Mouse (Mus musculus): Measurements from ENCODE around the gene Sept6. TPM values are rescaled to one million over a fixed set of nuclear protein-coding genes. Genes with fewer than 3 reads are reported as not detected.

The Sept6 gene
- total RNA-seq, 2 experiments from 2014 or later = 5.1 to 5.6 TPM

GRCm38 (mm10) chrX:36874178-36874696, 117.4 kb downstream of the Sept6 start:
- DNase-seq = peak; percentile 84 to 88
- intact Hi-C loops (cut with DNase I) = loop anchor here (2.0 kb wide), 1 partner anchor 77 kb away; no protein-coding TSS in a partner anchor

- intact Hi-C loops (cut with DNase I) = loop anchor here (2.0 kb wide), 1 partner anchor 77 kb away; no protein-coding TSS in a partner anchor
- no peak for DNase-seq
These were observed 117.8 kb downstream of the Sept6 start, which contains the start of the genes Ube2a and C330007P06Rik for GRCm38 (mm10) chrX:36873765-36874164. Gene Ube2a, plus strand, starts transcription at chrX:36873900. Gene C330007P06Rik, minus strand, starts transcription at chrX:36874111.

- intact Hi-C loops (cut with DNase I) = no loop called here
- no peak for DNase-seq
These were observed 121.2 kb downstream of the Sept6 start for GRCm38 (mm10) chrX:36870372-36870771.

GRCm38 (mm10) chrX:36864609-36865328, 126.8 kb downstream of the Sept6 start:
- no peak for DNase-seq
- intact Hi-C loops (cut with DNase I) = no loop called here

- intact Hi-C loops (cut with DNase I) = no loop called here
These were observed 127.6 kb downstream of the Sept6 start for GRCm38 (mm10) chrX:36863766-36864608.

More at GRCm38 (mm10) chrX:36863766-36864608, 127.6 kb downstream of the Sept6 start:
- peak; percentile 79 to 83 for DNase-seq

Other genes with a start within 250 kb of the Sept6 start
- gene Slc25a43, start 248.1 kb downstream of the Sept6 start, total RNA-seq (2021) = under 1 TPM; 0.44 to 0.49 TPM
- 100 to 1,000 TPM; 374 to 455 TPM for gene Slc25a5, start 196.1 kb downstream of the Sept6 start, total RNA-seq (2021)
- 10 to 100 TPM; 67.7 to 77.5 TPM for gene Ube2a, start 117.9 kb downstream of the Sept6 start, total RNA-seq (2021)
- 10 to 100 TPM; 16.7 to 17.9 TPM for gene C330007P06Rik, start 117.7 kb downstream of the Sept6 start, total RNA-seq (2021)
- 1 to 10 TPM; 3.1 to 4.1 TPM for gene Nkrf, start 88.9 kb downstream of the Sept6 start, total RNA-seq (2021)
- gene Sowahd, start 57.1 kb upstream of the Sept6 start, total RNA-seq (2021) = not detected
- gene Rpl39, start 93.6 kb upstream of the Sept6 start, total RNA-seq (2021) = 100 to 1,000 TPM; 303 to 327 TPM
- gene Upf3b, start 118.5 kb upstream of the Sept6 start, total RNA-seq (2021) = 1 to 10 TPM; 7.9 to 8.0 TPM
- 1 to 10 TPM; 9.2 to 9.9 TPM for gene Nkap, start 135.0 kb upstream of the Sept6 start, total RNA-seq (2021)
- not detected for gene Akap14, start 177.0 kb upstream of the Sept6 start, total RNA-seq (2021)
- 100 to 1,000 TPM; 905 to 914 TPM for gene Ndufa1, start 199.4 kb upstream of the Sept6 start, total RNA-seq (2021)
- 1 to 10 TPM; 2.1 to 2.6 TPM for gene Rnf113a1, start 199.5 kb upstream of the Sept6 start, total RNA-seq (2021)
- gene Gm9, start 219.2 kb upstream of the Sept6 start, total RNA-seq (2021) = not detected
- gene Rhox1, start 230.5 kb upstream of the Sept6 start, total RNA-seq (2021) = not detected

Data from heart, postnatal 36 days (tissue).